Mouse (Mus musculus) lung, postnatal 0 days (tissue): ENCODE results near the gene Bach2.

Experiments used
- CTCF ChIP-seq: IDR thresholded peaks from 2 replicates; pipeline ENCODE4 v1.5.1; 2016; ENCODE audit warnings: antibody characterized with exemption, mild to moderate bottlenecking
- EP300 ChIP-seq: IDR thresholded peaks from 2 replicates; pipeline ENCODE4 v1.6.1; 2016; ENCODE audit warnings: antibody characterized with exemption, mild to moderate bottlenecking, control low read depth

- TF ChIP-seq CTCF (no peak), EP300 (no peak)
These were observed 24.5 kb downstream of the Bach2 start for GRCm38 (mm10) chr4:32262825-32263684.
